Mouse (Mus musculus) liver, embryonic 11.5 days (tissue): Measurements from ENCODE around the gene Rab3il1. TPM values are rescaled to one million over a fixed set of nuclear protein-coding genes. Genes with fewer than 3 reads are reported as not detected.

ENCODE experiments used
- ATAC-seq: fragments of 200-750 bp; cut with Nextera tagmentation; replicated peaks from 2 replicates; pipeline ENCODE4 v1.8.0; 2017; ENCODE audit warnings: moderate number of reproducible peaks, mild to moderate bottlenecking, moderate TSS enrichment, moderate library complexity; ENCODE audit not compliant: low FRiP score
- DNase-seq: peaks from one replicate; pipeline ENCODE4 v3.0.0-alpha.2; 2017; ENCODE audit warnings: low spot score
- H3K27ac ChIP-seq: fragments of 300-500 bp; sonication (generic); 2 replicates; pipeline ENCODE4 v1.5.1; 2014; ENCODE audit warnings: mild to moderate bottlenecking, low read depth, low read length, control low read depth
- H3K27me3 ChIP-seq: fragments of 300-500 bp; sonication (generic); replicated peaks from 2 replicates; pipeline ENCODE4 v1.6.1; 2014; ENCODE audit warnings: low read length, mixed read lengths; ENCODE audit not compliant: control insufficient read depth, insufficient read depth
- H3K36me3 ChIP-seq: fragments of 300-500 bp; sonication (generic); 2 replicates; pipeline ENCODE4 v1.6.1; 2014; ENCODE audit warnings: mild to moderate bottlenecking, low read length, moderate library complexity, mixed read lengths; ENCODE audit not compliant: control insufficient read depth, insufficient read depth
- H3K4me1 ChIP-seq: fragments of 300-500 bp; sonication (generic); replicated peaks from 2 replicates; pipeline ENCODE4 v1.6.1; 2014; ENCODE audit warnings: low read length, mixed read lengths; ENCODE audit not compliant: control insufficient read depth, insufficient read depth
- H3K4me2 ChIP-seq: fragments of 300-500 bp; sonication (generic); 2 replicates; pipeline ENCODE4 v1.6.1; 2014; ENCODE audit warnings: mild to moderate bottlenecking, control low read depth, moderate library complexity
- H3K4me3 ChIP-seq: fragments of 300-500 bp; sonication (generic); 2 replicates; pipeline ENCODE4 v1.5.1; 2014; ENCODE audit warnings: low read depth, low read length, control low read depth
- H3K9ac ChIP-seq: fragments of 300-500 bp; sonication (generic); 2 replicates; pipeline ENCODE4 v1.6.1; 2014; ENCODE audit warnings: low read depth, low read length, control low read depth
- H3K9me3 ChIP-seq: fragments of 300-500 bp; sonication (generic); 2 replicates; pipeline ENCODE4 v1.6.1; 2016; ENCODE audit warnings: low read length, inconsistent platforms, mixed read lengths; ENCODE audit not compliant: control insufficient read depth
- WGBS: fragments of 180-500 bp; shearing (Covaris S2); extraction: QIAGEN DNeasy Blood & Tissue Kit; methylation state at CpG from one replicate; pipeline ENCODE4 v1.1.7; 2014; 5-methylcytosine and 5-hydroxymethylcytosine counted together
- polyA plus RNA-seq: library from polyadenylated mRNA; unstranded; fragments of >200 nt; fragmentation: Nextera tagmentation; extraction: Ambion mirVana; gene quantifications from 2 replicates; pipeline ENCODE4 v1.2.1, GENCODE M21; 2014

Gene Rab3il1
- polyA plus RNA-seq, 1 experiment from 2014 or later, result 137 TPM

GRCm38 (mm10) chr19:10025169-10025875 lies 23.9 kb downstream of the Rab3il1 start:
- H3K4me1 ChIP-seq, result peaks cover 57% of the 10 kb centered on the region
- H3K4me3 ChIP-seq, result no peak overlapping the region
- ATAC-seq (peak; percentile 39), DNase-seq (peak; percentile 60)
- H3K36me3 ChIP-seq, result peaks cover 20% of the 10 kb centered on the region
- peak overlapping the region; percentile 68 for H3K27ac ChIP-seq
- no peaks in the 10 kb centered on the region for H3K9me3 ChIP-seq
- WGBS, result 20% methylated on average over 8 of the region's 8 CpGs
- H3K4me2 ChIP-seq, result peak overlapping the region; percentile 6
- H3K9ac ChIP-seq, result no peak overlapping the region
- H3K27me3 ChIP-seq, result no peaks in the 10 kb centered on the region

- H3K4me3 ChIP-seq, result no peak overlapping the region
- no peaks in the 10 kb centered on the region for H3K27me3 ChIP-seq
- no peaks in the 10 kb centered on the region for H3K9me3 ChIP-seq
- peaks cover 18% of the 10 kb centered on the region for H3K4me1 ChIP-seq
- DNase-seq, result no peak
- no peak for ATAC-seq
- H3K4me2 ChIP-seq, result no peak overlapping the region
- WGBS, result 88% methylated on average over 2 of the region's 2 CpGs
- peaks cover 22% of the 10 kb centered on the region for H3K36me3 ChIP-seq
- no peak overlapping the region for H3K9ac ChIP-seq
- H3K27ac ChIP-seq, result no peak overlapping the region
Measured at GRCm38 (mm10) chr19:10029746-10030145, 28.3 kb downstream of the Rab3il1 start.

GRCm38 (mm10) chr19:10033211-10033973 lies 31.9 kb downstream of the Rab3il1 start:
- Histone ChIP-seq H3K36me3 (peaks cover 8% of the 10 kb centered on the region), H3K4me3 (no peak overlapping the region), H3K27ac (no peak overlapping the region), H3K9ac (no peak overlapping the region; the same call in 1 of the 2 replicates), H3K4me1 (no peaks in the 10 kb centered on the region), H3K27me3 (no peaks in the 10 kb centered on the region), H3K9me3 (no peaks in the 10 kb centered on the region), H3K4me2 (no peak overlapping the region)
- 38% methylated on average over 8 of the region's 8 CpGs for WGBS
- no peak for DNase-seq
- peak; percentile 69 for ATAC-seq

GRCm38 (mm10) chr19:10034356-10034755 lies 32.9 kb downstream of the Rab3il1 start:
- Histone ChIP-seq H3K9ac (no peak overlapping the region), H3K4me1 (no peaks in the 10 kb centered on the region), H3K9me3 (no peaks in the 10 kb centered on the region), H3K27me3 (no peaks in the 10 kb centered on the region), H3K4me3 (no peak overlapping the region), H3K4me2 (no peak overlapping the region), H3K27ac (no peak overlapping the region), H3K36me3 (peaks cover 5% of the 10 kb centered on the region)
- WGBS, result 87% methylated on average over 5 of the region's 5 CpGs
- ATAC-seq (no peak), DNase-seq (no peak)

- Histone ChIP-seq H3K4me3 (no peak overlapping the region), H3K4me1 (no peaks in the 10 kb centered on the region), H3K27ac (no peak overlapping the region), H3K9me3 (no peaks in the 10 kb centered on the region), H3K36me3 (peaks cover 3% of the 10 kb centered on the region), H3K9ac (no peak overlapping the region), H3K27me3 (no peaks in the 10 kb centered on the region), H3K4me2 (no peak overlapping the region)
- peak; percentile 79 for DNase-seq
- 67% methylated on average over 8 of the region's 8 CpGs for WGBS
- peak; percentile 53; the same call in 1 of the 2 replicates for ATAC-seq
Measured at GRCm38 (mm10) chr19:10034785-10035447, 33.4 kb downstream of the Rab3il1 start.

- ATAC-seq, result no peak
- no peak overlapping the region for H3K27ac ChIP-seq
- peaks cover 14% of the 10 kb centered on the region for H3K4me1 ChIP-seq
- DNase-seq, result no peak
- H3K36me3 ChIP-seq, result no peaks in the 10 kb centered on the region; the same call in 1 of the 2 replicates
- no peaks in the 10 kb centered on the region for H3K9me3 ChIP-seq
- no peaks in the 10 kb centered on the region; the same call in 1 of the 2 replicates for H3K27me3 ChIP-seq
- WGBS, result 80% methylated on average over 2 of the region's 2 CpGs
- no peak overlapping the region for H3K9ac ChIP-seq
- H3K4me3 ChIP-seq, result no peak overlapping the region
- H3K4me2 ChIP-seq, result no peak overlapping the region
Measured at GRCm38 (mm10) chr19:10037534-10037933, 36.1 kb downstream of the Rab3il1 start.

GRCm38 (mm10) chr19:10038364-10038763 lies 36.9 kb downstream of the Rab3il1 start:
- Histone ChIP-seq H3K4me1 (peaks cover 19% of the 10 kb centered on the region), H3K9ac (no peak overlapping the region), H3K4me2 (no peak overlapping the region), H3K9me3 (no peaks in the 10 kb centered on the region), H3K27me3 (no peaks in the 10 kb centered on the region; the same call in 1 of the 2 replicates), H3K27ac (no peak overlapping the region), H3K36me3 (no peaks in the 10 kb centered on the region; the same call in 1 of the 2 replicates), H3K4me3 (no peak overlapping the region)
- ATAC-seq (no peak), DNase-seq (no peak)
- WGBS, result 82% methylated on average over 3 of the region's 3 CpGs

- no peaks in the 10 kb centered on the region; the same call in 1 of the 2 replicates for H3K27me3 ChIP-seq
- H3K36me3 ChIP-seq, result no peaks in the 10 kb centered on the region; the same call in 1 of the 2 replicates
- no peak for ATAC-seq
- 47% methylated on average over 3 of the region's 3 CpGs for WGBS
- H3K9me3 ChIP-seq, result no peaks in the 10 kb centered on the region
- peaks cover 19% of the 10 kb centered on the region for H3K4me1 ChIP-seq
- no peak for DNase-seq
- H3K4me2 ChIP-seq, result no peak overlapping the region
- H3K9ac ChIP-seq, result no peak overlapping the region
- H3K4me3 ChIP-seq, result no peak overlapping the region
- peak overlapping the region; percentile 11; the same call in 1 of the 2 replicates for H3K27ac ChIP-seq
Measured at GRCm38 (mm10) chr19:10038910-10039309, 37.4 kb downstream of the Rab3il1 start.
